Mouse (Mus musculus): ENCODE data around the gene Elf5. TPM values are rescaled to one million over a fixed set of nuclear protein-coding genes. Genes with fewer than 3 reads are reported as not detected.

Elf5 gene
- polyA plus RNA-seq, 1 experiment from 2014 or later = 3.3 TPM

DNA sequence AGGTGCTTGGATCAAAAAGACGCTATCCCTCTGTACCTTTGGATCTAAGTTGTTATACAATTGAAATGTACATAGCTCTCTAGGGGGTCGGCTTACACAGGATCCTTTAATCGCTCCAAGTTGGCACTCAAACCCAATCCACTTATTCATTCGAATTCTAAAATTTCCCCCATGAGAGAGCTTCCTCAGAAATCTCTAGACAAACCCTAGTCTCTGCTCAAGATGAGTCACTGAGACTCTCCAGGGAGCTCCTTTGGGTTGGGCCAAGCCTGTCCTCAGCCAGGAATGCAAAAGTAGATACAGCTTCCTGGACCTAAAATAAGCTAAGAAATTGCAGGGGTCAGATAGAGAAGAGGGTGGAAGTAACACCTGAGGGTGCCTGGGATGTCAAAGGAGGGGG is 10.8 kb upstream of the Elf5 start:
- H3K4me1 ChIP-seq (ENCODE audit: control insufficient read depth, insufficient read depth, low read length) = no peaks in the 10 kb centered on the region
- H3K36me3 ChIP-seq (ENCODE audit: control insufficient read depth, insufficient read depth, low read length) = no peaks in the 10 kb centered on the region
- 71% methylated on average over 4 of the region's 4 CpGs for WGBS

DNA sequence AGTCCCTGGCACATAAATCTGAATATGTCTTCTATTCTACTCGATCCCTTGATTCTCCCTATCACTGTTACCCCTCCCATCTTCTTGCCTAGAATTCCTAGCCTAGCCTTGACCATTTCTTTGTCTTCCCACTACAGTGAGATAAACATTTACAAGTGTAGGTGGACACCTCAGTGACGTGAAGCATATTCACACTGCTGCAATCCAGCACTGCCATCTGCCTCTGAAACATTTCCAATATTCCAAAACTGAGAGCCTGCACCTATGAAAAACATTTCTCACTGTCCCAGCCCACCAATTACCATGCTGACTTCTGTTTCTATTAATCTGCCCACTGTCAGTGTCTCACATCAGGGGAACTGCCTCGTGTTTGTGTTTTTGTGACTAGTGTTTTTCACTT is 5.2 kb upstream of the Elf5 start:
- no peaks in the 10 kb centered on the region for H3K4me1 ChIP-seq (ENCODE audit: control insufficient read depth, insufficient read depth, low read length)
- no peak overlapping the region for H3K9ac ChIP-seq (ENCODE audit: low read length)
- ATAC-seq (ENCODE audit: insufficient read depth, low FRiP score) = no peak
- no peaks in the 10 kb centered on the region for H3K9me3 ChIP-seq (replicated peaks; ENCODE audit: control insufficient read depth, low read length)
- no peak overlapping the region for H3K4me3 ChIP-seq (replicated peaks; ENCODE audit: low read length)
- H3K27me3 ChIP-seq (ENCODE audit: control insufficient read depth, insufficient read depth, low read length) = no peaks in the 10 kb centered on the region
- H3K27ac ChIP-seq (ENCODE audit: low read length) = no peak overlapping the region
- no peaks in the 10 kb centered on the region for H3K36me3 ChIP-seq (ENCODE audit: control insufficient read depth, insufficient read depth, low read length)
- no peak overlapping the region for H3K4me2 ChIP-seq (ENCODE audit: low read depth, low read length)
- 56% methylated on average over 3 of the region's 3 CpGs for WGBS

More for the DNA sequence above, 10.8 kb upstream of the Elf5 start:
- H3K9me3 ChIP-seq (replicated peaks; ENCODE audit: control insufficient read depth, low read length) = no peaks in the 10 kb centered on the region
- H3K27me3 ChIP-seq (ENCODE audit: control insufficient read depth, insufficient read depth, low read length) = no peaks in the 10 kb centered on the region
- H3K4me3 ChIP-seq (replicated peaks; ENCODE audit: low read length) = no peak overlapping the region
- H3K4me2 ChIP-seq (ENCODE audit: low read depth, low read length) = no peak overlapping the region
- no peak overlapping the region for H3K27ac ChIP-seq (ENCODE audit: low read length)
- no peak overlapping the region for H3K9ac ChIP-seq (ENCODE audit: low read length)
- no peak for ATAC-seq (ENCODE audit: insufficient read depth, low FRiP score)

DNA sequence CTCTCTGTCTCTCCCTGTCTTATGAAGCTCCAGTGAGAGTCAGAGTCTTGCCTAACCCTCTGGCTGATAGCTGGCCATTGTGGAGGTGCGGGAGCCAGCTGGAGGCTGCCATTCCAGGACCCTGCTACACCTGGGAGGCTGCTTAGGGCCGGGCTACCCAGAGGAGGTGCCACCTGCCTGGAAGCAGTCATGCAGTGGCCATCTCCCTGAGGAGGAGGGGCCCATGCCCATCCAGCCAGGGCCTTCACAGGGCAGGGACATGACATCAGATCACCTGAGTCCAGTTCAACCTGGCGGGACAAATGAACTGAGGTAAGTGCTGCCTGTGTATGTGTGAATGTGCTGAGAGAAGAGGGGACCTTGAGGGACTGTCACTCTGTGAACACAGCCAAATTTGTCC is 328 bp downstream of the Elf5 start:
- Histone ChIP-seq H3K9me3 (replicated peaks; ENCODE audit: control insufficient read depth, low read length) (no peaks in the 10 kb centered on the region), H3K9ac (ENCODE audit: low read length) (no peak overlapping the region), H3K4me3 (replicated peaks; ENCODE audit: low read length) (no peak overlapping the region), H3K27ac (ENCODE audit: low read length) (no peak overlapping the region), H3K36me3 (ENCODE audit: control insufficient read depth, insufficient read depth, low read length) (no peaks in the 10 kb centered on the region), H3K27me3 (ENCODE audit: control insufficient read depth, insufficient read depth, low read length) (no peaks in the 10 kb centered on the region), H3K4me2 (ENCODE audit: low read depth, low read length) (no peak overlapping the region), H3K4me1 (ENCODE audit: control insufficient read depth, insufficient read depth, low read length) (no peaks in the 10 kb centered on the region)
- 86% methylated on average over 3 of the region's 3 CpGs for WGBS
- no peak for ATAC-seq (ENCODE audit: insufficient read depth, low FRiP score)

DNA sequence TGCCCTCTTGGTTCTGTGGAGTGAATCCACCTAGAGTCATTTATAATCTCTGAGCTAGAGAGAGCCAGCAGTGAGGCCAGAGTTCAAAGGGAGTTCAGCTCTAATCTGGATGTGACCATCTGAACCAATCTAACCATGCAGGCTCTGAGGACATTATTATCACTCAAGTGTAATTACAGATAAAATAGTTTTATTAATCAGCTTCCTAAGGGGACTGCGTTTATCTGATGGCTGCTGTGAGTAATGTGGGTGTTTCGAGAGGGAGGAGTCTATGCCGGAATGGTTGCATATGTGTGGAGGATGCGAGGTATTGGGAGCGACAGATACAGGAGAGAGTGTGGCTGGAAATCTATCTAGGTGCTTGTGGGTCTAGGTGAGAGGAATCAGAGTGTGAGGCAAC is 1.9 kb downstream of the Elf5 start:
- peak; percentile 35; the same call in 1 of the 2 replicates for ATAC-seq (ENCODE audit: insufficient read depth, low FRiP score)
- no peak overlapping the region for H3K4me2 ChIP-seq (ENCODE audit: low read depth, low read length)
- H3K36me3 ChIP-seq (ENCODE audit: control insufficient read depth, insufficient read depth, low read length) = no peaks in the 10 kb centered on the region
- H3K4me3 ChIP-seq (replicated peaks; ENCODE audit: low read length) = no peak overlapping the region
- no peaks in the 10 kb centered on the region for H3K4me1 ChIP-seq (ENCODE audit: control insufficient read depth, insufficient read depth, low read length)
- H3K27ac ChIP-seq (ENCODE audit: low read length) = no peak overlapping the region
- no peak overlapping the region for H3K9ac ChIP-seq (ENCODE audit: low read length)
- no peaks in the 10 kb centered on the region for H3K9me3 ChIP-seq (replicated peaks; ENCODE audit: control insufficient read depth, low read length)
- H3K27me3 ChIP-seq (ENCODE audit: control insufficient read depth, insufficient read depth, low read length) = no peaks in the 10 kb centered on the region
- 38% methylated on average over 5 of the region's 5 CpGs for WGBS

DNA sequence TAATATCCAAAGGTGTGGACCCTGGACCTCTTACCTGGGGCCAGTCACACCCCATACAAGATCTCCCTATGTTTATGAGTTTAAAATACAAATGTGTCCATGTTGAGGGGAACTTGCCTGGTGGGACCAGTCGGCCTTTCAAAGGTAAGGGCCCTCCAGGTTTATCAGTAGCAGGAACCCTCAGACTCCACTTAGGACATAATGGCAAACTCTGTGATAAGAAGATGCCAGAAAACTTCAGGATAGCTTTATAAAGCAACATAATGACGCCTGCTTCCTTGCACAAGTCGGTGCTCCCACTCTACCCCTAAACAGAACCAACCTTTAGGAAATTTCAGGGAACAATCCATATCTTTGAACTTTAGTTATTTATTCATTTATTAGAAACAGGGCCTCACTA is 4.3 kb downstream of the Elf5 start:
- H3K36me3 ChIP-seq (ENCODE audit: control insufficient read depth, insufficient read depth, low read length) = no peaks in the 10 kb centered on the region
- no peaks in the 10 kb centered on the region for H3K27me3 ChIP-seq (ENCODE audit: control insufficient read depth, insufficient read depth, low read length)
- H3K9me3 ChIP-seq (replicated peaks; ENCODE audit: control insufficient read depth, low read length) = no peaks in the 10 kb centered on the region
- no peak overlapping the region for H3K4me3 ChIP-seq (replicated peaks; ENCODE audit: low read length)
- H3K27ac ChIP-seq (ENCODE audit: low read length) = no peak overlapping the region
- no peak overlapping the region for H3K9ac ChIP-seq (ENCODE audit: low read length)
- H3K4me1 ChIP-seq (ENCODE audit: control insufficient read depth, insufficient read depth, low read length) = no peaks in the 10 kb centered on the region
- WGBS = 80% methylated on average over 3 of the region's 3 CpGs
- ATAC-seq (ENCODE audit: insufficient read depth, low FRiP score) = no peak
- H3K4me2 ChIP-seq (ENCODE audit: low read depth, low read length) = no peak overlapping the region

DNA sequence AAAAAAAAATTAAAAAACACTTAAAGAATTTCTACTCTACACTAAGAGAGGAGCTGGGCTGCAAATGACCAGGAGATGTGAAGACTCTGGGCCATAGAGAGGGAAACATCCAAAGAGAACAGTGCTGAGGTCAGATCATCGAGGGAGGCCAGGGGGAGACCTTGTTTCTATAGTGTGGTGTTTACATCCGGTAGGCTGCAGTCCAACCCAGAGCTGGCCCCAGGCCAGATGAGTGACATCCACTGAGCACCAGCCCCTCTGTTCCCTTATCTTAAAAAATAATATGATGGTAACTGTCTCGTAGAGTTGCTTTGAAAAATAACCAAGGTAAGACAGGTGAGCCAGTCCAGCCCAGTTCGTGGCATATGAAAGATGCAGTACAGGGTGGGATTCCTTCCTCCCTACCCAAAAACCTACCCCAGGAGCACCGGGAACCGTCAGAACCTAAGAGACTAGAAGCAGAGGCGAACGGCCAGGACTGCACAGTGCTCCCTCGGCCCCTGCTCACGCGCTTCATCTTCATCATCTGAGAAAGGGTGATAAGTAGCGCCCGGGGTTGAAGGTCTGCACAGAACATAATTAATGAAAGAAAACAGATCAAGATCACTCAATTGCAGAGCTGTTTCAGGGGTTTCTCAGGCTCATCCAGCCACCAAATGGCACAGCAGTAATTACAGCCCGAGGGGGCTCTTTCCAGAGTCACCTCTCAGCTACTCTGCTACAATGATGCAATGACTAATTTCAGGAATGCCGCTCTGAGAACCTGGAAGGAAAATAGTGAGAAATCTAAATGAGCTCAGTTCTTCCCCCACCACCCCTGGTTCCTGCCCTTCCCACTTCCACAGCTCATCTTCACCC is 9.4 kb downstream of the Elf5 start:
- Histone ChIP-seq H3K4me2 (ENCODE audit: low read depth, low read length) (no peak overlapping the region), H3K9ac (ENCODE audit: low read length) (no peak overlapping the region), H3K36me3 (ENCODE audit: control insufficient read depth, insufficient read depth, low read length) (no peaks in the 10 kb centered on the region), H3K27ac (ENCODE audit: low read length) (no peak overlapping the region), H3K27me3 (ENCODE audit: control insufficient read depth, insufficient read depth, low read length) (no peaks in the 10 kb centered on the region), H3K9me3 (replicated peaks; ENCODE audit: control insufficient read depth, low read length) (no peaks in the 10 kb centered on the region), H3K4me1 (ENCODE audit: control insufficient read depth, insufficient read depth, low read length) (no peaks in the 10 kb centered on the region), H3K4me3 (replicated peaks; ENCODE audit: low read length) (no peak overlapping the region)
- no peak for ATAC-seq (ENCODE audit: insufficient read depth, low FRiP score)
- 40% methylated on average over 15 of the region's 15 CpGs for WGBS

DNA sequence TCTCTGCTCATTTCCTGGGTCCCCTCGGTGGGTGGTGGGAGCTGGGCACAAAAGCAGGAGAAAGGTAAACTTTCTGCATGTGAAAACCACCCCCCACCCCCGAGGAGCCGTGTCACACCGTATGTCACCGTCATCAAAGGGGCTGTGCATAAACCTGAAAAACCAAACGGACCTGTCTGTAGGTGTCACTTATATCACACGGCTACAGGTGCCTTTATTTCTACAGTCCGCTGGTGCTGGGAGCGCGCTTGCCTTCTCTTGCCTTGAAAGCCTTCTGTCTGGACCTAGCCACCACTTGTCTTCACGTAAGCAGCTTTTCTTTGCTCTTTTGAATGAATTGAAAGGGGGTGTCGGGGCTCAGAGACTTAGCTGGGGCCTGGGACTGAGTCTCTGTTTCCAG is 12.4 kb downstream of the Elf5 start:
- H3K27me3 ChIP-seq (ENCODE audit: control insufficient read depth, insufficient read depth, low read length) = no peaks in the 10 kb centered on the region
- no peaks in the 10 kb centered on the region for H3K36me3 ChIP-seq (ENCODE audit: control insufficient read depth, insufficient read depth, low read length)
- no peaks in the 10 kb centered on the region for H3K4me1 ChIP-seq (ENCODE audit: control insufficient read depth, insufficient read depth, low read length)
- H3K9ac ChIP-seq (ENCODE audit: low read length) = peak overlapping the region; percentile 64
- no peaks in the 10 kb centered on the region for H3K9me3 ChIP-seq (replicated peaks; ENCODE audit: control insufficient read depth, low read length)
- WGBS = 49% methylated on average over 12 of the region's 12 CpGs
- H3K27ac ChIP-seq (ENCODE audit: low read length) = peak overlapping the region; percentile 75
- peak; percentile 44; the same call in 1 of the 2 replicates for ATAC-seq (ENCODE audit: insufficient read depth, low FRiP score)
- H3K4me2 ChIP-seq (ENCODE audit: low read depth, low read length) = peak overlapping the region; percentile 51
- peak overlapping the region; percentile 39 for H3K4me3 ChIP-seq (replicated peaks; ENCODE audit: low read length)

DNA sequence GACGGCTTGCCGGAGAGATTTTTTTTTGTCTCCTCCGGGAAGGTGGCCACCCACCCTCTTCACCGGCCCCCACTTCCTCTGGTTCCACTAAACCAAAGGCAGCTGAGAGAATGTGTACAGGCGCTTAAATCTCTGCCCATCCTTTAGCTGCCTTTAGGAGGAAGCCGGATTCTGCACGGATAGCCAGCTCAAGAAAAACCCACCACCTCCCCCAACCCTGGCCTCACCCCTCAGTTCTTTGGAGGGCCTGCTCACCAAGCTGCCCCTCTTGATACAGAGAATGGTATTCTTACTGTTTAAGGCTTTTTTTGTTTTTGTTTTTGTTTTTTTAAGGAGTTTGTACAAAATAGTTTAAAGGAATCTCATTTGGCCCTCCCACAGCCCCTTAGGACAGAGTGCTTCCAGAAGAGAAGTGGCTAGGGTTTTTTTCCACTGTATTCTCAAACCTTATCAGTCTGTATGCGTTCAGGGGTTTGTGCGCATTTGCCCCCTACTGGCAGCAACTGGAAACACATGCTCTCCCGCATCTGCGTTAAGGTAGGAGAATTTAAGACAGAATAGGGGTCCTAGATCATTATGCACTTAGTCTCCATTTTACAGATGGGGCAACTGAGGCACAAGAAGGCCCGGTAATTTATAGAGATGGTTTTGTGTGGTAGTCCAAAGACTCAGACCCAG is 13.0 kb downstream of the Elf5 start:
- H3K4me3 ChIP-seq (replicated peaks; ENCODE audit: low read length) = peak overlapping the region; percentile 39
- peak overlapping the region; percentile 64 for H3K9ac ChIP-seq (ENCODE audit: low read length)

DNA sequence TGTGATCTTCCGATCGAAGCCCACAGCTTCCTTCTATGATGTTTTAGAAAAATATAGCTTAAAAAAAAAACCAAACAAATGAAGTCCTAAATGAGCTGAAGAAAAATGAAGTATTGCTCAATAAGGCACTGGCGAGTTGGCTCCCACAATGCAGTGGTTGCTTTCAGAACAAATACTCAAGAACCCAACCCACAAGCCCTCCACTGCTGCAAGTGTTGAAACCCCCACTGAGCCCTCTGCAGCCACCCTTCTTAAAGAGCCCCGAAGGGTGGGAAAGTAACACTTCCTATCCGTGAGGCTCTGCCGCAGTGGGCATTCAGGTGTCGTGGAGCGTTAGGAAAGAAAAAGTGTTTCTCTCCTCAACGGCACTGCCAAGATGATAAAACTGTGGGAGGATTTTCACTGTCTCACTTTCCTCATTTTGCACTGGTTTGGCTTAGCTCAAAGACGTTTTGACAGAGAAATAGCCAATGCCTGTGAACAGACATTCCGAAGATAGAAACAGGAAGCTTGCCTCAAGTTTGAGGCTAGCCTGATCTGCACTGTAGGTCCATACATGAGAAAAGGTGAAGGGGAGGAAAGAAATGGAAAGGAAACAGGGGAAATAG is 14.1 kb downstream of the Elf5 start:
- Histone ChIP-seq H3K9me3 (replicated peaks; ENCODE audit: control insufficient read depth, low read length) (no peaks in the 10 kb centered on the region), H3K4me1 (ENCODE audit: control insufficient read depth, insufficient read depth, low read length) (no peaks in the 10 kb centered on the region)
- 58% methylated on average over 11 of the region's 11 CpGs for WGBS

More for the DNA sequence above, 13.0 kb downstream of the Elf5 start:
- Histone ChIP-seq H3K9me3 (replicated peaks; ENCODE audit: control insufficient read depth, low read length) (no peaks in the 10 kb centered on the region), H3K36me3 (ENCODE audit: control insufficient read depth, insufficient read depth, low read length) (no peaks in the 10 kb centered on the region), H3K27me3 (ENCODE audit: control insufficient read depth, insufficient read depth, low read length) (no peaks in the 10 kb centered on the region), H3K4me2 (ENCODE audit: low read depth, low read length) (peak overlapping the region; percentile 51), H3K27ac (ENCODE audit: low read length) (peak overlapping the region; percentile 75), H3K4me1 (ENCODE audit: control insufficient read depth, insufficient read depth, low read length) (no peaks in the 10 kb centered on the region)
- 24% methylated on average over 12 of the region's 12 CpGs for WGBS
- ATAC-seq (ENCODE audit: insufficient read depth, low FRiP score) = no peak; the same call in 1 of the 2 replicates

More for the DNA sequence above, 14.1 kb downstream of the Elf5 start:
- Histone ChIP-seq H3K27me3 (ENCODE audit: control insufficient read depth, insufficient read depth, low read length) (no peaks in the 10 kb centered on the region), H3K4me2 (ENCODE audit: low read depth, low read length) (no peak overlapping the region), H3K4me3 (replicated peaks; ENCODE audit: low read length) (peak overlapping the region; percentile 2), H3K9ac (ENCODE audit: low read length) (no peak overlapping the region), H3K36me3 (ENCODE audit: control insufficient read depth, insufficient read depth, low read length) (no peaks in the 10 kb centered on the region), H3K27ac (ENCODE audit: low read length) (no peak overlapping the region)
- ATAC-seq (ENCODE audit: insufficient read depth, low FRiP score) = no peak
